Mouse (Mus musculus): ENCODE data around the gene Ccdc27.

DNA sequence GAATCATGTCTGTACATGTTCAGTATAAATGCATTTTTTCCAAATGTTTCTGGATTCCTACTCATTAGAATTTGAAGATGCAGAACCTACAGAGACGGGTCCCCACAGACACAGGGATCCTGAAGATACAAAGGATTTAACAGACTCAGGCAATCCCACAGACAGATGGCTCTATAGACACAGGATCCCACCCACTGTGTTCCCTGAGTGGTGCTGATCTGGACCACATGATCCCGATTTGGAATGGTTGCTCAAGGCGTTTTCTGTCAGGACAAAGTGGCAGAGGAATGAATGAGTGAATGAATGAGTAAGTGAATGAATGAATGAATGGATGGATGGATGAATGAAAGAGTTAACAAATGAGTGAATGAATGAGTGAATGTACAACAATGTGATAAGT lies 43.4 kb upstream of the Ccdc27 start:
- TF ChIP-seq POLR2A (IDR thresholded peaks at IDR 0.05; ENCODE audit: insufficient read depth, low read depth, low read length): no peak
- TF ChIP-seq CTCF (IDR thresholded peaks at IDR 0.05): no peak

Data from heart, adult 2 months (tissue).